Mouse (Mus musculus) stomach, postnatal 0 days (tissue): ENCODE measurements around the gene Ifrd2.

Experiments
- CTCF ChIP-seq: IDR thresholded peaks from 2 replicates; pipeline ENCODE4 v1.5.1; 2016; ENCODE audit warnings: antibody characterized with exemption, low read depth, mild to moderate bottlenecking, moderate library complexity
- EP300 ChIP-seq: optimal IDR thresholded peaks from 2 replicates; pipeline ENCODE3; 2016; ENCODE audit warnings: antibody characterized with exemption

DNA sequence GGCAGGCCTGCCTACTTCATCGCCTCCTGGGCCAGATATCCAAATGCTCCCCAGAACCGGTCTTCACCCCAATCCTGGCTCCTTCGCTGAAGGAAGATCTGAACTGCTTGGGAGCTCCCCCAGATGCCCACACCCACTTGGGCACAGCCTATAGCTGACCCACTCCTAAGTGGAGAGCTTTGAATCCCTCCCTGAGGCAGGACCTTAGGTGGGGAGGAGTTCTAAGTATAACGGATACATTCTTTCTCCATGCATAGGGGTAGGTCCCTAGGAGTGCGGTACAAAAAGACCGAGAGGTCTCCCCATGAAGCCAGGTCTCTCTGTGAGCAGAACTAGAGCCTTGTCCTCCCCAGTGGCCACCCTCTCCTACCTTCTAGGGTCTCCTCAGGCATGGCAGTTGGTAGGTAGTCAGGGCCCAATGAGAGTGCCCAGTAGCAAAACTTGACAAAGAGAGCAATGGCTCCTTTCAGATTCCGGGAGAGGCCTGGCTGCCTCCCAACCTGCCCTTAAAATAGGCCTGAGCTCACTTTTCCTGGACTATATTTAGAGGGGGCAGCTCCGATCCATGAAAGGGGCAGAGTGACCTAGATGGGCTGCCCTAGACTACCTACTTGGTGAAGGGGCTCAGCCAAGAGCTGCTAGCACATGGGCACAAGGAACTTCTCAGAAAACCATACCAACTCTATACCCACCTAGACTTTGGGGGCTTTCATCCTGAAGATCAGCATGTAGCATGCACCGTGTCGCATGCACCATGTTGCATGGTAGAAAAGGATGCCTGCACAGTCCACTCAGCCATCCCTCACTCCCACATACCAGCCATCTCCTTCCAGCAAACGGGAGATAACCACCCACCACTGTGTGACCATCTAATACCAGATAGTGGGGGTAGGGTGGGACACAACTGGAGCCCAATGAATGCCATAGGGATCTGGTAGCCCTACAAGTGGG lies 9.5 kb downstream of the Ifrd2 start:
- no peak for TF ChIP-seq CTCF
- no peak for TF ChIP-seq EP300
